Mouse (Mus musculus) hindbrain, embryonic 13.5 days (tissue): ENCODE measurements at regions not wholly inside any gene's neighbourhood (a gene's known extent, or its start where the extent isn't known, plus 50 kb on each side); places are given as distances from the start of the nearest gene placed in this dataset.
A peak's percentile ranks its signal among the peaks of the same experiment; 100 is the strongest.

Source experiments
- ATAC-seq: fragments of 200-750 bp; cut with Nextera tagmentation; 2 replicates; pipeline ENCODE4 v1.8.0; 2017; ENCODE audit warnings: moderate TSS enrichment; ENCODE audit not compliant: low FRiP score
- H3K27ac ChIP-seq: fragments of 300-500 bp; sonication (generic); 2 replicates; pipeline ENCODE4 v1.5.1; 2015; ENCODE audit warnings: inconsistent platforms, mild to moderate bottlenecking, moderate library complexity
- H3K27me3 ChIP-seq: fragments of 300-500 bp; sonication (generic); 2 replicates; pipeline ENCODE4 v1.6.1; 2015; ENCODE audit warnings: mild to moderate bottlenecking, inconsistent platforms
- H3K36me3 ChIP-seq: fragments of 300-500 bp; sonication (generic); 2 replicates; pipeline ENCODE4 v1.6.1; 2015; ENCODE audit warnings: mild to moderate bottlenecking, inconsistent platforms
- H3K4me1 ChIP-seq: fragments of 300-500 bp; sonication (generic); replicated peaks from 2 replicates; pipeline ENCODE4 v1.6.1; 2015; ENCODE audit warnings: inconsistent platforms
- H3K4me2 ChIP-seq: fragments of 300-500 bp; sonication (generic); 2 replicates; pipeline ENCODE4 v1.6.1; 2015; ENCODE audit warnings: inconsistent platforms, mild to moderate bottlenecking, moderate library complexity
- H3K4me3 ChIP-seq: fragments of 300-500 bp; sonication (generic); 2 replicates; pipeline ENCODE4 v1.5.1; 2015; ENCODE audit warnings: mild to moderate bottlenecking, inconsistent platforms
- H3K9ac ChIP-seq: fragments of 300-500 bp; sonication (generic); 2 replicates; pipeline ENCODE4 v1.6.1; 2015; ENCODE audit warnings: mild to moderate bottlenecking, inconsistent platforms
- H3K9me3 ChIP-seq: fragments of 300-500 bp; sonication (generic); 2 replicates; pipeline ENCODE4 v1.6.1; 2016; ENCODE audit warnings: inconsistent platforms
- WGBS: fragments of 180-500 bp; shearing (Covaris S2); methylation state at CpG from one replicate; pipeline ENCODE4 v1.1.7; 2015; 5-methylcytosine and 5-hydroxymethylcytosine counted together

DNA sequence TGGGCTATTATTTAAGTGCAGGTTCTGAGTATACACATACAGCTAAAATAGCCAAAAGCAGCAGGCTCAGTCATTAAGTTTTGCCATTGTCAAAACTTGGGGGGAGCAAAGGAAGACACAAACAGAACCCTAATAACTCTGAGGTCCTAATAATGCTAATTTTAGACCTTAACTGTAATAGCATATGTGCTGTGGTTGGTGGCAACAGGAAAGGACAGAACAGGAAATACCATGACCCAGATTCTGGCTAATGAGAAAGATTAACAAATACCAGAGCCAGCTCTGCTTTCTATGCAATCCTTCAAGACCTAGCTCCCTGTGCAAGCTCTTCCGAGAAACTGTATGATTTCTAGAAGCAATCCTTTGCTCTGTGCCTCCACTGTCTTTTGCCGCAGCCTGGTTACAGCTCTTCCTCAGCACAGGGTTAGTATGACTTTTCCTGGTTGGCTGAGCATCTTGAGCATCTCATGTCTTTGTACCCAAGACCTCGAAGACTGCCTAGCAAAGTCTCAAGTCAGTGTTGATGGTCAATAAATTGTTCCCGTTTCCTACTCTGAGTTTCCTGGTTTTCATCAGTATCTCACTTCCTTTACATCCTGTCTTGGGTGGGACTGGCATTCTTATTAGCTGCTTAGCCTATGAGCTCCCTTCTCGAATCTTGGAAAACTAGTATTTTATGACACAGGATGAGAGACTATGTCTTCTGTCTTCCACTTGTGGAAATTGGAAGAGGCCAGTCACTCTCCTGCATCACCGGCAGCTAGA is 49.9 kb upstream of the Eed start:
- no peak overlapping the region for H3K9ac ChIP-seq
- H3K27ac ChIP-seq, result peak overlapping the region; percentile 85; the same call in 1 of the 2 replicates
- no peak overlapping the region for H3K4me3 ChIP-seq
- 88% methylated on average over 6 of the region's 6 CpGs for WGBS
- no peak overlapping the region for H3K4me2 ChIP-seq
- no peaks in the 10 kb centered on the region for H3K27me3 ChIP-seq
- H3K9me3 ChIP-seq, result no peaks in the 10 kb centered on the region
- ATAC-seq, result no peak
- peaks cover 21% of the 10 kb centered on the region for H3K4me1 ChIP-seq
- H3K36me3 ChIP-seq, result no peaks in the 10 kb centered on the region

DNA sequence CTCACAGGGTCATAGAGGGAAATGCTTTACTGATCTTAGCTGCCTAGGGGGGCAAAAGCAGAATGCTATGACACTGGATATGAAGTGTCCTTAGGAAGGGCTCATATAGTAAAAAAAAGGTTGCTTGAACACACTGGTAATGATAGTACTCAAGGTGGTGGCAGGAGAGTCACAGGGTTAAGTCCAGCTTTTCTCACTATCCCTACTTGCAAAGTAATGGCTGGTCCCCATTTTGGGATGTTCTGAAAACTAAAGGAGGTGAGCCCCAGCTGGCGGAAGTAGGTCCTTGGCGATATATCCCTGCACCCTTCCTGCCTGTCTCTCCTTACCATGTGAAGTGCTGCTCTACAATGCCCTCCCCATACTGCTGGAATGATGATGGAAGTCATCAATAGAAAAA is 52.3 kb upstream of the Eed start:
- no peak overlapping the region for H3K9ac ChIP-seq
- no peak overlapping the region for H3K27ac ChIP-seq
- 97% methylated on average over 2 of the region's 2 CpGs for WGBS
- H3K36me3 ChIP-seq, result no peaks in the 10 kb centered on the region
- no peaks in the 10 kb centered on the region for H3K9me3 ChIP-seq
- H3K27me3 ChIP-seq, result no peaks in the 10 kb centered on the region
- H3K4me3 ChIP-seq, result no peak overlapping the region
- no peak overlapping the region for H3K4me2 ChIP-seq
- H3K4me1 ChIP-seq, result peaks cover 21% of the 10 kb centered on the region
- no peak for ATAC-seq

DNA sequence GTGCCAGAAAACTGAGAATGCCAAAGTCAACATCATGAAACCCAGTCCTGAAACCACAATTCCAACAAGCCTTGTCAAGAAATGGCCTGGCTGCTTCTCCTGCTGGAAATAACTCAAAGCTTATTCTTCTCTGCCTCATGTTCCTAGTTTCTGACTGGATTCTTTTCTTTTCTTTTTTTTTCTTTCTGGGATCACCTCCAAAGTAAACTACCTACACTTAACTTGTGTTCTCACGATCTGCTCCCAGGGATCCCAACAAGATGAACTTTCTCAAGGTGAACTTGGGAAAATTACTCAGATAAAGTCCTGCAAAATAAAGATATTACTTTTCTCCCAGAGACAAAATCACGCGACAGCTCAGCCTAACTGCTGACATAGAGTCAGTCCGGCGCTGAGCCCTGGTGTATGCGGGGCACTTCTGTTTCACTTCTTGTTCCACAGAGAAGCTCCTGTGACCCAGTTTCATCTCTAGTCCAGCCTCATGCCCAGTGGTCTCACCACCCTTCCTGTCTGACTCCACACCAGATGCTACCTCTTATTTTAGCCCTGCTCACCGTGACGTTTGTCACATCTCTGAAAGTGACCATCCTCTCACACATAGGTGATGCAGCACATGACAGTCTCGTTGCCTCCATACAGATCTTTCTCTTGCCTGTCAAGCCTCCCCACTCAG is 53.0 kb upstream of the Eed start:
- no peak for ATAC-seq
- H3K27me3 ChIP-seq, result no peaks in the 10 kb centered on the region
- H3K4me2 ChIP-seq, result no peak overlapping the region
- no peak overlapping the region for H3K27ac ChIP-seq
- H3K4me3 ChIP-seq, result no peak overlapping the region
- no peaks in the 10 kb centered on the region for H3K9me3 ChIP-seq
- peaks cover 18% of the 10 kb centered on the region for H3K4me1 ChIP-seq
- WGBS, result 85% methylated on average over 9 of the region's 9 CpGs
- H3K36me3 ChIP-seq, result no peaks in the 10 kb centered on the region
- H3K9ac ChIP-seq, result no peak overlapping the region

GRCm38 (mm10) chr7:90034498-90034897 is 53.7 kb upstream of the Eed start:
- 96% methylated on average over 3 of the region's 3 CpGs for WGBS
- no peak overlapping the region for H3K4me2 ChIP-seq

DNA sequence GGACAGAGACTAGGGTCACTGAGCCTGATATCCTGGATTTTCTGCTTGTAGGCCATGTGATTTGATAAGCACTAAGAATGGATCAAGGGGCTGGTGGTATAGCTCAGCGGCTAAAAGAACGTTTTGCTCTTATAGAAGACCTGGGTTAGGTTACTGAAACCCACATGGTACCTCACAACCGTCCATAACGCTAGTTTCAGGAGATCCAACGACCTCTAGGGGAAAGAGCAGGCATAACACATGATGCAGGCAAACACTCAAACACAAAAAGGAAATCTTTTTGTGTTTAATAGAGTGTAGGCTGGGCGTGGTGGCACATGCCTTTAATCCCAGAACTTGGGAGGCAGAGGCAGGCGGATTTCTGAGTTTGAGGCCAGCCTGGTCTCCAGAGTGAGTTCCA is 54.6 kb upstream of the Eed start:
- no peaks in the 10 kb centered on the region for H3K27me3 ChIP-seq
- H3K36me3 ChIP-seq, result no peaks in the 10 kb centered on the region
- no peak overlapping the region for H3K9ac ChIP-seq
- no peak overlapping the region for H3K27ac ChIP-seq
- WGBS, result 77% methylated on average over 7 of the region's 7 CpGs
- H3K4me3 ChIP-seq, result no peak overlapping the region
- ATAC-seq, result no peak
- peaks cover 2% of the 10 kb centered on the region for H3K4me1 ChIP-seq
- no peak overlapping the region for H3K4me2 ChIP-seq
- H3K9me3 ChIP-seq, result no peaks in the 10 kb centered on the region

More at GRCm38 (mm10) chr7:90034498-90034897, 53.7 kb upstream of the Eed start:
- Histone ChIP-seq H3K36me3 (no peaks in the 10 kb centered on the region), H3K27ac (no peak overlapping the region), H3K27me3 (no peaks in the 10 kb centered on the region), H3K4me3 (no peak overlapping the region), H3K4me1 (peaks cover 11% of the 10 kb centered on the region), H3K9ac (no peak overlapping the region), H3K9me3 (no peaks in the 10 kb centered on the region)
- no peak for ATAC-seq

DNA sequence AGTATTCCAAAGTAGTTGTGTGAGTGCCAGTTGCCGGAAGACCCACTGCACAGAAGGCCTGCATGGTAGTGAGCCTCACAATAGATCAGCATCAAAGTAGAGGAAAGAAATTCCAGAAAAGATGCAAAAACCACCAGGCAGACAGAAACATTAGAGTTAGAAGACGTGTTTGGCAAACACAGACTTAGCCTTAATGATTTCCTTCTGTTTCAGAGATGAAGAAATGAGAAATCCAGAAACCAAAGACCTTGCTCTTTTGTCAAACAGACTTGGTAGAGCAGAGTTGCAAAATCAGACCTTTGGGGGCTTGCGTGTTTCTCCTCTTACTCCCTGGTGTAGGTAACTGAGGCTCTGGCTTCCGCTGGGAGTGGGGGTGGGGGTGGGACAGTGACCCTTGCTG is 57.0 kb upstream of the Eed start:
- no peak overlapping the region for H3K4me2 ChIP-seq
- 91% methylated on average over 4 of the region's 4 CpGs for WGBS
- no peaks in the 10 kb centered on the region for H3K27me3 ChIP-seq
- ATAC-seq, result no peak
- H3K27ac ChIP-seq, result no peak overlapping the region
- peaks cover 8% of the 10 kb centered on the region; the same call in 1 of the 2 replicates for H3K4me1 ChIP-seq
- H3K9ac ChIP-seq, result no peak overlapping the region
- no peaks in the 10 kb centered on the region for H3K36me3 ChIP-seq
- H3K9me3 ChIP-seq, result no peaks in the 10 kb centered on the region
- no peak overlapping the region for H3K4me3 ChIP-seq

DNA sequence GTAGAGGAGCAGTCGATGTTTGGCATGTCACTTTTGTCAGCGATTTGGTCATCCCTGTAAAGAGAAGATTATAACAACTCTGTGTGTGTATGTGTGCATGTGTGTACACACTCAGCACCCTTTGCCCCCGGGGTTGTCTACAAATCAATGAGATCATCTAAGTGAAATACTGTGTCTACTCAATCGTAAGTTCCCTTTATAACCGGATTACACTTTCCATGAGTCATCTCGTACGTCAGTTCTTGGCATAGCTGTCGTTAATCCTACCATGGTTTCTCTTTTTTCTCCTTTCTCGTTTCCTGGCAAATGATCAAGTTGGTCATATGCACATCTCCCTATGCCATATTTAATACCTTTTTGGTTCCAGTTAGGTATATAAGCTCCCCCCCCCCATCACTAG is 58.7 kb upstream of the Eed start:
- ATAC-seq, result no peak
- 86% methylated on average over 9 of the region's 9 CpGs for WGBS
- Histone ChIP-seq H3K27me3 (no peaks in the 10 kb centered on the region), H3K9me3 (no peaks in the 10 kb centered on the region), H3K36me3 (no peaks in the 10 kb centered on the region), H3K4me2 (no peak overlapping the region), H3K27ac (no peak overlapping the region), H3K4me3 (no peak overlapping the region), H3K4me1 (peaks cover 8% of the 10 kb centered on the region; the same call in 1 of the 2 replicates), H3K9ac (no peak overlapping the region)

GRCm38 (mm10) chr7:90040581-90041340 is 60.0 kb upstream of the Eed start:
- Histone ChIP-seq H3K9ac (no peak overlapping the region), H3K27me3 (no peaks in the 10 kb centered on the region), H3K36me3 (no peaks in the 10 kb centered on the region), H3K9me3 (no peaks in the 10 kb centered on the region), H3K27ac (no peak overlapping the region), H3K4me1 (peaks cover 8% of the 10 kb centered on the region; the same call in 1 of the 2 replicates), H3K4me3 (no peak overlapping the region), H3K4me2 (no peak overlapping the region)
- ATAC-seq, result no peak
- WGBS, result 78% methylated on average over 11 of the region's 11 CpGs

GRCm38 (mm10) chr7:90041565-90042024 is 60.8 kb upstream of the Eed start:
- ATAC-seq, result no peak
- Histone ChIP-seq H3K4me1 (peaks cover 8% of the 10 kb centered on the region; the same call in 1 of the 2 replicates), H3K9ac (no peak overlapping the region), H3K27me3 (no peaks in the 10 kb centered on the region), H3K27ac (no peak overlapping the region), H3K36me3 (no peaks in the 10 kb centered on the region), H3K4me3 (no peak overlapping the region), H3K4me2 (no peak overlapping the region), H3K9me3 (no peaks in the 10 kb centered on the region)
- WGBS, result 62% methylated on average over 5 of the region's 5 CpGs

DNA sequence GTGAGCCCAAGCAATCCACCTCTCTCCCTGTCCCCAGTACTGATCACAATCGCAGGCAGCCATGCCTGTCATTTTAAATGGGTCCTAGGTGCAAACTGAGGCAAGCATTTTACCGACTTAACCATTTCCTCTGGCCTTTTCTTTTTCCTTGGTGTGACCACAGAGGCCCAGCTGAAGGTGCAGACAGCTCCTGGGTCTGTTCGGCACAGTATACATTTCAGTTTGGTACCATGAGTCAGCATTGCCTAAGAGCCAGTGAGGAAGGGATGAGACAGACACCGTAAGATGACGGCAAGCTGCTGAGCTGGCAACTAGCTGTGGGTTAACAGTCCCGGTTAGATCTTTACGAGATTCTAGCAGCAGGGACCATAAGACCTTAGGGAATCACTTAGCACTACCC is 61.6 kb upstream of the Eed start:
- no peak overlapping the region for H3K27ac ChIP-seq
- WGBS, result 81% methylated on average over 7 of the region's 7 CpGs
- H3K4me1 ChIP-seq, result peaks cover 8% of the 10 kb centered on the region; the same call in 1 of the 2 replicates
- no peaks in the 10 kb centered on the region for H3K9me3 ChIP-seq
- no peak for ATAC-seq
- no peak overlapping the region for H3K9ac ChIP-seq
- no peak overlapping the region for H3K4me2 ChIP-seq
- no peaks in the 10 kb centered on the region for H3K27me3 ChIP-seq
- no peaks in the 10 kb centered on the region for H3K36me3 ChIP-seq
- no peak overlapping the region for H3K4me3 ChIP-seq

DNA sequence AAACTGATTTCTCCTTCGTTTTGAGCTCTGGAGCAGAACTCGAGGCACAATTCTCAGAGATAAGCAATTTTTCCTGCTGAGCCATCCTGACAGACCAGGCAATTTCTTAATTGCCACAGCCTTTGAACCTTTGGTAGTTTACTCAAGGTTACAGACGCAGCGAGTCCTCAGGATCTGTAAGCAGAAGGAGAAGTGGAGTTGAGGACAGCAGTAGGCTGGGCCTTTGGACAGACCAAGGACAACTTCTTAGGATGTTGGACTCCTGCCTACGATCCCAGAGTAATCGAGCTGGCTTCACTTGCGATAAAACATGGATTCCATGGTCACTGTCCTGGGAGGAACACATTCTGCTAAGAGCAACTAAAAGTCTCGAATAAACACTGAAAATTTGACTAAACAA is 62.7 kb upstream of the Eed start:
- no peak overlapping the region for H3K9ac ChIP-seq
- peaks cover 13% of the 10 kb centered on the region for H3K4me1 ChIP-seq
- WGBS, result 86% methylated on average over 8 of the region's 8 CpGs
- H3K36me3 ChIP-seq, result no peaks in the 10 kb centered on the region
- no peak overlapping the region for H3K4me3 ChIP-seq
- no peak for ATAC-seq
- H3K27ac ChIP-seq, result no peak overlapping the region
- H3K4me2 ChIP-seq, result no peak overlapping the region
- H3K27me3 ChIP-seq, result no peaks in the 10 kb centered on the region
- no peaks in the 10 kb centered on the region for H3K9me3 ChIP-seq

DNA sequence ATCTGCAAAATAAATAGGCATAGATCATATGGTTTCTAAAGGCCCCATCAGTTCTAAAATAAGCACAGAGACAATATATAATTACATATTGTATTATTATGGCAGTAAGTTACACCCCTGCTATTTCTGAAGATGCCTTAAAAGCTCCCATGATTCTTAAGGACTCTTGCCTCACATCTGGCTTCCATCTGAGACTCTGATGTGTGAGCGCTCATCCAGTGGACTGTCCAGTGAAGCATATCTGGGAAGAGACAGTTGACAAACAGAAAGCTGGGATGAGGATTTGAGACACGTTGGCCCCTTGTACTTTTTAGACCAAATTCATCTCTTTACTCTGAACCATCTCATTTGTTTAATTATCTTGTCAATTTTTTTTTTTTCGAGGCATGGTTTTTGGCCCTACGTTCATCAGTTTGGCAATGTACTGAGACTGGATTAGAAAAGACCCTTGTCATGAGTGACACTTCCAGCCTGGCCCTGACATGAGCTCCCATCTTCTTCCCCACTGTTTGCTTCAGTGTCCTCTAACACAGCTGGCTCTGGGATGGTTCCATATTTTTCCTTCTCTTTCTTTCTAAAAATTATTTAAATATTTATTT is 63.4 kb upstream of the Eed start:
- no peak overlapping the region for H3K4me2 ChIP-seq
- no peaks in the 10 kb centered on the region for H3K36me3 ChIP-seq
- H3K27ac ChIP-seq, result no peak overlapping the region
- H3K9ac ChIP-seq, result no peak overlapping the region
- H3K9me3 ChIP-seq, result no peaks in the 10 kb centered on the region
- 80% methylated on average over 4 of the region's 4 CpGs for WGBS
- no peak for ATAC-seq
- no peak overlapping the region for H3K4me3 ChIP-seq
- no peaks in the 10 kb centered on the region for H3K27me3 ChIP-seq
- peaks cover 16% of the 10 kb centered on the region for H3K4me1 ChIP-seq
